Mouse (Mus musculus): ENCODE results near the gene Agrp.

Gene Agrp

GRCm38 (mm10) chr8:105636963-105637510 lies at the start of gene Agrp:
Agrp (minus strand) TSS chr8:105637393.
- no peak for DNase-seq (ENCODE audit: low read depth, low spot score)

GRCm38 (mm10) chr8:105686551-105686950 lies 49.4 kb upstream of the Agrp start:
- DNase-seq (ENCODE audit: low read depth, low spot score) = no peak

- DNase-seq (ENCODE audit: low read depth, low spot score) = peak; percentile 29
Observed at GRCm38 (mm10) chr8:105685796-105686308, 48.7 kb upstream of the Agrp start, which contains the start of gene Carmil2. Carmil2 (plus strand) TSS chr8:105686274.

GRCm38 (mm10) chr8:105685325-105685724 lies 48.1 kb upstream of the Agrp start:
- no peak for DNase-seq (ENCODE audit: low read depth, low spot score)

GRCm38 (mm10) chr8:105677891-105678290 lies 40.7 kb upstream of the Agrp start:
- no peak for DNase-seq (ENCODE audit: low read depth, low spot score)

GRCm38 (mm10) chr8:105661167-105661566 lies 24.0 kb upstream of the Agrp start:
- peak; percentile 23 for DNase-seq (ENCODE audit: low read depth, low spot score)

GRCm38 (mm10) chr8:105657641-105658040 lies 20.4 kb upstream of the Agrp start:
- no peak for DNase-seq (ENCODE audit: low read depth, low spot score)

- DNase-seq (ENCODE audit: low read depth, low spot score) = no peak
Observed at GRCm38 (mm10) chr8:105648929-105649328, 11.7 kb upstream of the Agrp start.

- DNase-seq (ENCODE audit: low read depth, low spot score) = no peak
Observed at GRCm38 (mm10) chr8:105645205-105645604, 8.0 kb upstream of the Agrp start.

GRCm38 (mm10) chr8:105640511-105640910 lies 3.3 kb upstream of the Agrp start:
- DNase-seq (ENCODE audit: low read depth, low spot score) = no peak

GRCm38 (mm10) chr8:105639835-105640234 lies 2.6 kb upstream of the Agrp start:
- no peak for DNase-seq (ENCODE audit: low read depth, low spot score)

- DNase-seq (ENCODE audit: low read depth, low spot score) = no peak
Observed at GRCm38 (mm10) chr8:105638510-105638909, 1.3 kb upstream of the Agrp start.

- DNase-seq (ENCODE audit: low read depth, low spot score) = peak; percentile 64
Observed at GRCm38 (mm10) chr8:105637601-105638041, 428 bp upstream of the Agrp start.

- DNase-seq (ENCODE audit: low read depth, low spot score) = peak; percentile 91
Observed at GRCm38 (mm10) chr8:105636018-105636962, 903 bp downstream of the Agrp start, which contains the start of gene Ctcf. Ctcf (plus strand) TSS chr8:105636568.

GRCm38 (mm10) chr8:105635481-105635880 lies 1.7 kb downstream of the Agrp start:
- no peak for DNase-seq (ENCODE audit: low read depth, low spot score)

- DNase-seq (ENCODE audit: low read depth, low spot score) = no peak
Observed at GRCm38 (mm10) chr8:105634771-105635458, 2.3 kb downstream of the Agrp start.

- DNase-seq (ENCODE audit: low read depth, low spot score) = no peak
Observed at GRCm38 (mm10) chr8:105629337-105629736, 7.9 kb downstream of the Agrp start.

GRCm38 (mm10) chr8:105626086-105626485 lies 11.1 kb downstream of the Agrp start:
- no peak for DNase-seq (ENCODE audit: low read depth, low spot score)

GRCm38 (mm10) chr8:105624831-105625230 lies 12.4 kb downstream of the Agrp start:
- peak; percentile 59 for DNase-seq (ENCODE audit: low read depth, low spot score)

GRCm38 (mm10) chr8:105624401-105624800 lies 12.8 kb downstream of the Agrp start:
- DNase-seq (ENCODE audit: low read depth, low spot score) = no peak

- DNase-seq (ENCODE audit: low read depth, low spot score) = no peak
Observed at GRCm38 (mm10) chr8:105623679-105624245, 13.4 kb downstream of the Agrp start.
